In the genomic region with DNA sequence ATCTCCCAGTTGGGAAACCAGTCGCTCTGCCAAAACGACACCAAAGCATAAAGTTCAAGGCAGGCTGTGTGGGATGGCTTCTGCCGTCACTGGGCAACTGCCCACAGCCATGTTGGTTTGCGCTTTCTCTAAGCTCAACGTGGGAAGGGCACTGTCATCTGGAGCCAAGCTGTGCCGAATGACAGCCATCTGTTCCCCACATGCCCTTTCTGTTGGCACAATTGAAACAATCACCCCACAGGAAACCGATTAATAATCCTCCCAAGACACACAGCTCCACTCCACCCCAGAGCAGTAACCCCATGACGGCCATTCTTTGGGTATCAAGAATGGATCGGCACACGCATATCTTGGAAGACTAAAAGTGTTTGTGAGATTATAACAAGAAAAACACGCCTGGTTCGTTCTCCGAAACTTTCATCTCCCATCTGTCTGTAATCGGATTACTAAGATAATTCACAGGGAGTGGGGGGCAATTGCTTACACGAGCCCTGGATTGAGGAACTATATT, we compare ENCODE assay signal across 10 mouse cellular contexts. TPM values are rescaled to one million over a fixed set of nuclear protein-coding genes. Genes with fewer than 3 reads are reported as not detected.
A peak's percentile ranks its signal among the peaks of the same experiment; 100 is the strongest.
DNase-seq lines count a peak whose midpoint lies in the region; ATAC-seq and TF ChIP-seq lines count a peak whose summit lies in the region.
"Had no signal": no experiment of that assay in that cellular context is flagged by ENCODE, and none has a peak within 500 bp of the region (broad histone marks: within the 10 kb centered on the region; RNA-seq: fewer than 3 reads in every experiment).

No protein-coding gene starts in this region.

- H3K9ac ChIP-seq in intestine, postnatal 0 days (ENCODE audit: low read depth, low read length) = no peak overlapping the region
- H3K9ac ChIP-seq: neural tube, embryonic 12.5 days had no signal

- no peak overlapping the region for H3K4me3 ChIP-seq in intestine, postnatal 0 days (ENCODE audit: low read depth, low read length)
- H3K4me3 ChIP-seq: neural tube, embryonic 12.5 days had no signal

- H3K4me1 ChIP-seq in intestine, postnatal 0 days (replicated peaks; ENCODE audit: control insufficient read depth, insufficient read depth, low read length) = no peaks in the 10 kb centered on the region
- H3K4me1 ChIP-seq: neural tube, embryonic 12.5 days had no signal

- H3K4me2 ChIP-seq in intestine, postnatal 0 days (replicated peaks; ENCODE audit: low read depth) = no peak overlapping the region
- H3K4me2 ChIP-seq: neural tube, embryonic 12.5 days had no signal

- no peak for TF ChIP-seq CTCF in intestine, postnatal 0 days (IDR thresholded peaks at IDR 0.05; ENCODE audit: low read depth)

- H3K27ac ChIP-seq in intestine, postnatal 0 days (ENCODE audit: low read depth, low read length) = no peak overlapping the region
- H3K27ac ChIP-seq: neural tube, embryonic 12.5 days had no signal

- H3K9me3 ChIP-seq in intestine, postnatal 0 days (ENCODE audit: control insufficient read depth) = no peaks in the 10 kb centered on the region
- H3K9me3 ChIP-seq: neural tube, embryonic 12.5 days had no signal

- no peaks in the 10 kb centered on the region for H3K27me3 ChIP-seq in intestine, postnatal 0 days (replicated peaks; ENCODE audit: control insufficient read depth, insufficient read depth, low read length)
- H3K27me3 ChIP-seq: neural tube, embryonic 12.5 days had no signal

- no peaks in the 10 kb centered on the region for H3K36me3 ChIP-seq in intestine, postnatal 0 days (ENCODE audit: control insufficient read depth, insufficient read depth)
- H3K36me3 ChIP-seq: neural tube, embryonic 12.5 days had no signal

- WGBS in intestine, postnatal 0 days = 85% methylated on average over 15 of the region's 15 CpGs

- peak; percentile 89 to 90 for DNase-seq in cerebellum, adult 18-20 months
- peak; percentile 27 for DNase-seq in gonadal fat pad, adult 2 months (ENCODE audit: low read depth)
- peak; percentile 51 to 75 for DNase-seq in layer of hippocampus, postnatal 36 days
- no peak for DNase-seq in heart, adult 18-20 months
- DNase-seq in embryo, embryonic 10.5 days (ENCODE audit: low spot score) = no peak
- no peak for DNase-seq in kidney, postnatal 36 days
- DNase-seq: gastrocnemius, postnatal 14 days had no signal

- peak; percentile 89 for ATAC-seq in cerebellum, adult (ENCODE audit: insufficient number of reproducible peaks, low FRiP score, low TSS enrichment)
- no peak for ATAC-seq in intestine, postnatal 0 days

RNA-seq across cellular contexts. Expression of a gene that starts 52.0 kb away (rescaled TPM):
- 4.1 and 4.3 TPM in 2 replicates for polyA plus RNA-seq in gonadal fat pad, adult 2 months (2012; rRNA removed)
- total RNA-seq in layer of hippocampus, postnatal 36 days (2021) = 10 to 100 TPM; 23.5 to 26.1 TPM
- 11.4 and 13.5 TPM in 2 replicates for polyA plus RNA-seq in intestine, postnatal 0 days (2015; fragmentation: Nextera tagmentation; extraction: Ambion mirVana)
- 1 to 10 TPM; 7.4 to 7.9 TPM for total RNA-seq in heart, adult 18-20 months (2021)

Comparison
In these comparisons a context has a peak if more than half of its experiments do, and no peak if none do; other contexts are left out.
1. DNase-seq: peak in cerebellum, adult 18-20 months (2 of 2), gonadal fat pad, adult 2 months (single experiment) and layer of hippocampus, postnatal 36 days (2 of 2); none in heart, adult 18-20 months (0 of 2), embryo, embryonic 10.5 days (single experiment) and kidney, postnatal 36 days (0 of 2).